Mouse (Mus musculus) MEL (cell line): ENCODE data around the gene Adam12. TPM values are rescaled to one million over a fixed set of nuclear protein-coding genes. Genes with fewer than 3 reads are reported as not detected.

Source experiments
- DNase-seq: peaks from one replicate; pipeline ENCODE4 v3.0.0; 2011; ENCODE audit warnings: low read depth, low spot score
- H3K27ac ChIP-seq: 2 replicates; pipeline ENCODE4 v1.5.1; 2012; ENCODE audit warnings: low read depth, mild to moderate bottlenecking, control low read depth, low read length, moderate library complexity; ENCODE audit not compliant: control insufficient read depth
- H3K27me3 ChIP-seq, 2 experiments: fragments of 150-350 bp in 1 of 2; sonication (generic) in 1 of 2; 2 replicates each; pipeline ENCODE4 v1.6.1; 2012; ENCODE audit warnings: low read length in 2 of 2, mild to moderate bottlenecking in 2 of 2, improper control_type of control experiment in 1 of 2, moderate library complexity in 1 of 2; ENCODE audit not compliant: insufficient read depth in 2 of 2, control insufficient read depth in 1 of 2
- H3K36me3 ChIP-seq, 2 experiments: 2 replicates each; pipeline ENCODE4 v1.6.1; 2012 to 2014; ENCODE audit warnings: low read length in 2 of 2, improper control_type of control experiment in 1 of 2, inconsistent platforms in 1 of 2, mild to moderate bottlenecking in 1 of 2; ENCODE audit not compliant: insufficient read depth in 2 of 2, control insufficient read depth in 1 of 2
- H3K4me1 ChIP-seq, 2 experiments: fragments of 150-350 bp in 1 of 2; sonication (generic) in 1 of 2; 2 replicates each; pipeline ENCODE4 v1.6.1; 2012; ENCODE audit warnings: low read length in 2 of 2, improper control_type of control experiment in 1 of 2, mild to moderate bottlenecking in 1 of 2; ENCODE audit not compliant: insufficient read depth in 2 of 2, control insufficient read depth in 1 of 2
- H3K4me3 ChIP-seq, 2 experiments: fragments of 150-350 bp in 1 of 2; sonication (generic) in 1 of 2; 2 replicates each; pipeline ENCODE4 v1.5.1; 2012; ENCODE audit warnings: low read depth in 2 of 2, low read length in 2 of 2, mild to moderate bottlenecking in 2 of 2, moderate library complexity in 2 of 2, control low read depth in 1 of 2, improper control_type of control experiment in 1 of 2; ENCODE audit not compliant: control insufficient read depth in 1 of 2, insufficient read depth in 1 of 2
- H3K79me2 ChIP-seq: 2 replicates; pipeline ENCODE4 v1.6.1; 2012; ENCODE audit warnings: mild to moderate bottlenecking, low read length, moderate library complexity; ENCODE audit not compliant: control insufficient read depth, poor library complexity, insufficient read depth
- H3K9ac ChIP-seq: 2 replicates; pipeline ENCODE4 v1.6.1; 2012; ENCODE audit warnings: low read depth, mild to moderate bottlenecking, control low read depth, low read length, moderate library complexity; ENCODE audit not compliant: control insufficient read depth, poor library complexity, severe bottlenecking
- H3K9me3 ChIP-seq: fragments of 150-350 bp; sonication (generic); replicated peaks from 2 replicates; pipeline ENCODE4 v1.6.1; 2012; ENCODE audit warnings: mild to moderate bottlenecking, low read length, improper control_type of control experiment, moderate library complexity; ENCODE audit not compliant: insufficient read depth
- CHD1 ChIP-seq: IDR thresholded peaks from 2 replicates; pipeline ENCODE4 v1.6.1; 2012; ENCODE audit warnings: low read depth, mild to moderate bottlenecking, inconsistent platforms, low read length, improper control_type of control experiment
- ELF1 ChIP-seq: IDR thresholded peaks from 2 replicates; pipeline ENCODE4 v1.6.1; 2014; ENCODE audit warnings: low read depth, mild to moderate bottlenecking, inconsistent platforms, low read length, improper control_type of control experiment, moderate library complexity
- EP300 ChIP-seq, 2 experiments: IDR thresholded peaks; 2 replicates each; pipeline ENCODE4 v1.6.1; 2011; ENCODE audit warnings: improper control_type of control experiment in 2 of 2, low read length in 2 of 2, low read depth in 1 of 2, mild to moderate bottlenecking in 1 of 2
- ETS1 ChIP-seq: IDR thresholded peaks from 2 replicates; pipeline ENCODE4 v1.6.1; 2012; ENCODE audit warnings: low read depth, mild to moderate bottlenecking, inconsistent platforms, low read length, improper control_type of control experiment, moderate library complexity
- GABPA ChIP-seq: IDR thresholded peaks from 2 replicates; pipeline ENCODE4 v1.6.1; 2012; ENCODE audit warnings: low read depth, mild to moderate bottlenecking, inconsistent platforms, low read length, improper control_type of control experiment, moderate library complexity
- GATA1 ChIP-seq: IDR thresholded peaks from 2 replicates; pipeline ENCODE4 v1.6.1; 2011; ENCODE audit warnings: low read depth, low read length, improper control_type of control experiment
- JUND ChIP-seq: IDR thresholded peaks from 2 replicates; pipeline ENCODE4 v1.6.1; 2011; ENCODE audit warnings: low read depth, mild to moderate bottlenecking, improper control_type of control experiment, low read length
- MAFK ChIP-seq: IDR thresholded peaks from 2 replicates; pipeline ENCODE4 v1.6.1; 2011; ENCODE audit warnings: low read depth, mild to moderate bottlenecking, low read length, improper control_type of control experiment, borderline replicate concordance
- MAX ChIP-seq: IDR thresholded peaks from 2 replicates; pipeline ENCODE4 v1.6.1; 2011; ENCODE audit warnings: low read length, improper control_type of control experiment
- MAZ ChIP-seq: IDR thresholded peaks from 2 replicates; pipeline ENCODE4 v1.6.1; 2012; ENCODE audit warnings: low read depth, mild to moderate bottlenecking, inconsistent platforms, low read length, improper control_type of control experiment
- MYB ChIP-seq: IDR thresholded peaks from 2 replicates; pipeline ENCODE4 v1.6.1; 2011; ENCODE audit warnings: mild to moderate bottlenecking, low read depth, low read length, improper control_type of control experiment
- RAD21 ChIP-seq: IDR thresholded peaks from 2 replicates; pipeline ENCODE4 v1.6.1; 2011; ENCODE audit warnings: mild to moderate bottlenecking, low read depth, low read length, improper control_type of control experiment
- TBP ChIP-seq: IDR thresholded peaks from 2 replicates; pipeline ENCODE4 v1.8.0; 2011; ENCODE audit warnings: low read depth, low read length, improper control_type of control experiment
- USF1 ChIP-seq: IDR thresholded peaks from 2 replicates; pipeline ENCODE4 v1.6.1; 2014; ENCODE audit warnings: low read depth, mild to moderate bottlenecking, inconsistent platforms, low read length, improper control_type of control experiment, moderate library complexity
- ZC3H11A ChIP-seq: IDR thresholded peaks from 2 replicates; pipeline ENCODE4 v1.6.1; 2012; ENCODE audit warnings: low read depth, mild to moderate bottlenecking, inconsistent platforms, low read length, improper control_type of control experiment
- ZKSCAN1 ChIP-seq: IDR thresholded peaks from 2 replicates; pipeline ENCODE4 v1.6.1; 2012; ENCODE audit warnings: low read depth, mild to moderate bottlenecking, inconsistent platforms, low read length, improper control_type of control experiment, moderate library complexity
- ZMIZ1 ChIP-seq: IDR thresholded peaks from 2 replicates; pipeline ENCODE4 v1.6.1; 2012; ENCODE audit warnings: low read depth, mild to moderate bottlenecking, inconsistent platforms, low read length, improper control_type of control experiment, moderate library complexity
- ZNF384 ChIP-seq: IDR thresholded peaks from 2 replicates; pipeline ENCODE4 v1.6.1; 2012; ENCODE audit warnings: low read depth, mild to moderate bottlenecking, inconsistent platforms, low read length, improper control_type of control experiment
- polyA plus RNA-seq, 2 experiments: library from polyadenylated mRNA; stranded (reverse) in 1 of 2; unstranded in 1 of 2; fragments of >175 nt in 1 of 2; fragments of >200 nt in 1 of 2; gene quantifications; 2 replicates each; pipeline versions ENCODE4 v1.2.1 to v1.2.4; 2012; ENCODE audit warnings: low replicate concordance in 2 of 2, low read depth in 1 of 2; ENCODE audit not compliant: insufficient read length in 2 of 2, insufficient read depth in 1 of 2, missing spikeins in 1 of 2
- total RNA-seq: library from RNA; depleted of rRNA; stranded (reverse); fragments of 300-350 nt; gene quantifications from 2 replicates; pipeline ENCODE4 v1.2.3, GENCODE M21; 2012

Adam12 gene
- total and polyA plus RNA-seq, 3 experiments: not detected

- H3K9me3 ChIP-seq: no peaks in the 10 kb centered on the region
Measured at GRCm38 (mm10) chr7:134079980-134080725, 151.8 kb downstream of the Adam12 start.

DNA sequence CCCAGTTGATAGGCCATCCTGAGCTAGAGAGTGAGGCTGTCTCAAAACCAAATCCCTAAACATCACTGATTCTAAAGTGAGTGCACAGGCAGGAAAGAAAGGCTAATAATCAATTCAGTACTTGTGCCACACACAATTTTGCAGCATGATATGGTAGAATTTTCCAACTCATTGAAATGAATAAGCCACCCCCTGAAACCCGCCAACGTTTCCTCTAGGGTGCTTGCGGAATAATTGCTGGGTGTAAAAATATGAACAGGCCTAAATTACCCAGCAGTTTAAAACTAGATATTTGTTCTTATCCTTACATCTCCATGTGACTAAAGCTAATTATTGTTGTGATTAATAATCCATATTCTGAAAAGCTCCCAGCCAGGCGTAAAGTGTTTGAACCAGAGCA, 154.3 kb downstream of the Adam12 start:
- no peak for DNase-seq
- Histone ChIP-seq H3K27me3 (no peaks in the 10 kb centered on the region), H3K4me1 (no peaks in the 10 kb centered on the region), H3K79me2 (no peaks in the 10 kb centered on the region), H3K9ac (no peak overlapping the region), H3K9me3 (no peaks in the 10 kb centered on the region)
- TF ChIP-seq ETS1: no peak
- TF ChIP-seq ZKSCAN1: no peak
- TF ChIP-seq USF1: no peak
- no peak for TF ChIP-seq GATA1
- no peak for TF ChIP-seq MAFK
- TF ChIP-seq ELF1: no peak
- TF ChIP-seq MAX: no peak
- TF ChIP-seq MYB: no peak
- no peak for TF ChIP-seq EP300 (IDR thresholded peaks at IDR 0.05; ENCODE audit: low read depth in 1 of 2, low read length in 2 of 2)
- TF ChIP-seq MAZ: no peak
- TF ChIP-seq, all 39 proteins: peak for 0
- H3K4me3 ChIP-seq: no peak overlapping the region
- no peaks in the 10 kb centered on the region for H3K36me3 ChIP-seq
- H3K27ac ChIP-seq: no peak overlapping the region

More at GRCm38 (mm10) chr7:134079980-134080725, 151.8 kb downstream of the Adam12 start:
- TF ChIP-seq GATA1 (no peak), ZC3H11A (no peak), EP300 (IDR thresholded peaks at IDR 0.05; ENCODE audit: low read depth in 1 of 2, low read length in 2 of 2) (no peak), USF1 (no peak), MYB (no peak), MAFK (no peak), ZNF384 (no peak), TBP (no peak), ZMIZ1 (no peak), GABPA (no peak), JUND (no peak), RAD21 (no peak), MAZ (no peak), CHD1 (no peak)
- Histone ChIP-seq H3K4me3 (no peak overlapping the region), H3K36me3 (no peaks in the 10 kb centered on the region), H3K79me2 (no peaks in the 10 kb centered on the region), H3K4me1 (no peaks in the 10 kb centered on the region), H3K27me3 (no peaks in the 10 kb centered on the region), H3K27ac (no peak overlapping the region), H3K9ac (no peak overlapping the region)
- DNase-seq: no peak
